Mouse (Mus musculus) embryonic facial prominence, embryonic 10.5 days (tissue): ENCODE data around the gene Hdac5. TPM values are rescaled to one million over a fixed set of nuclear protein-coding genes. Genes with fewer than 3 reads are reported as not detected.

Experiments used
- DNase-seq: peaks from one replicate; pipeline ENCODE4 v3.0.0-alpha.2; 2017; ENCODE audit warnings: low spot score
- H3K27ac ChIP-seq: fragments of 300-500 bp; sonication (generic); replicated peaks from 2 replicates; pipeline ENCODE4 v1.5.1; 2016; ENCODE audit warnings: mild to moderate bottlenecking
- H3K27me3 ChIP-seq: fragments of 300-500 bp; sonication (generic); replicated peaks from 2 replicates; pipeline ENCODE4 v1.6.1; 2016; ENCODE audit warnings: low read depth, mild to moderate bottlenecking; ENCODE audit not compliant: poor library complexity, severe bottlenecking
- H3K36me3 ChIP-seq: fragments of 300-500 bp; sonication (generic); replicated peaks from 2 replicates; pipeline ENCODE4 v1.6.1; 2016; ENCODE audit warnings: mild to moderate bottlenecking, moderate library complexity
- H3K4me1 ChIP-seq: fragments of 300-500 bp; sonication (generic); 2 replicates; pipeline ENCODE4 v1.6.1; 2016
- H3K4me3 ChIP-seq: fragments of 300-500 bp; sonication (generic); 2 replicates; pipeline ENCODE4 v1.5.1; 2016; ENCODE audit warnings: mild to moderate bottlenecking, moderate library complexity
- H3K9me3 ChIP-seq: fragments of 300-500 bp; sonication (generic); 2 replicates; pipeline ENCODE4 v1.6.1; 2016; ENCODE audit warnings: mild to moderate bottlenecking
- WGBS: fragments of 180-500 bp; shearing (Covaris S2); methylation state at CpG from one replicate; pipeline ENCODE4 v1.1.7; 2016; 5-methylcytosine and 5-hydroxymethylcytosine counted together
- polyA plus RNA-seq: library from polyadenylated mRNA; unstranded; fragments of >200 nt; fragmentation: Nextera tagmentation; extraction: Ambion mirVana; gene quantifications from 2 replicates; pipeline ENCODE4 v1.2.1, GENCODE M21; 2016

The Hdac5 gene
- polyA plus RNA-seq, result 49.6 and 52.9 TPM in 2 replicates

DNA sequence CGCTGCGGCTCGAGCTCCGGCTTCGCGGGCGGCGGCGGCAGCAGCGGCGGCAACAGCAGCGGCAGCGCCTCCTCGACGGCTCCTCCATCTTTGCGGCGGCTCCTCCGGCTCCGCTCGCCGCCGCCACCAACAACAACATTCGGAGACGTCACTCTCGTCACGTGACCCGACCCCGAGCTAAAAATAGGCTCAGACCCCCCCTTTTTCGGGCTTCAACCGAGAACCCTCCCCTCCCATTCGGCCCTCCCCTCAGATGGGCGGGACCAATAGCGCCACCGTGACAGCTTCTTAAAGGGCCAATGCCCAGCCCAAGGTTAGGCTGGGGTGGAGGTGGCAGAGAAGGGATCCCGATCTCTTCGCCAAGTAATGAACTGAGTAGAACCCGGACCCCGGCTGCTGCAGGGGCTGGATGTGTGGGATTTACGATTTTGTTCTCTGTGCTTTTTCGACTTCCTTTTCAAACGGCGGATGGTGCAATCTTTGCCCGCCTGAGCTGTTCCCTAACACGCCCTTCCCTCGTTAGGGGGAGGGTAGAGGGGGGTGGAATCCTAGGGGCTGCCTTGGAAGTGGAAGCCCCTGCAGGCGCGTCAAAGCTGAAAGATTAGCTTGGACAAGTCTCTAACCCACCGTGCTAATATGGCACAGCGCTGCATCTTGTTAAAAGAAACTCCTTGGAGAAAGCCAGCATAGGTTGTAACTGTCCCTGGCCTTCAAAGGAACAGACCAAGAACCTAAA is at the start of gene Hdac5:
Gene Hdac5 (minus strand): TSS at position 161 of the 736 bp plus-strand sequence.
- peak within 1 kb of the TSS; percentile 92 for H3K27ac ChIP-seq
- H3K4me1 ChIP-seq, result peaks cover 55% of the 10 kb centered on the region
- peak within 1 kb of the TSS; percentile 91 for H3K4me3 ChIP-seq
- no peaks in the 10 kb centered on the region for H3K9me3 ChIP-seq
- under 1% methylated on average over 49 of the region's 49 CpGs for WGBS
- peak; percentile 97 for DNase-seq
- no peaks in the 10 kb centered on the region for H3K36me3 ChIP-seq
- peaks cover 40% of the 10 kb centered on the region for H3K27me3 ChIP-seq

DNA sequence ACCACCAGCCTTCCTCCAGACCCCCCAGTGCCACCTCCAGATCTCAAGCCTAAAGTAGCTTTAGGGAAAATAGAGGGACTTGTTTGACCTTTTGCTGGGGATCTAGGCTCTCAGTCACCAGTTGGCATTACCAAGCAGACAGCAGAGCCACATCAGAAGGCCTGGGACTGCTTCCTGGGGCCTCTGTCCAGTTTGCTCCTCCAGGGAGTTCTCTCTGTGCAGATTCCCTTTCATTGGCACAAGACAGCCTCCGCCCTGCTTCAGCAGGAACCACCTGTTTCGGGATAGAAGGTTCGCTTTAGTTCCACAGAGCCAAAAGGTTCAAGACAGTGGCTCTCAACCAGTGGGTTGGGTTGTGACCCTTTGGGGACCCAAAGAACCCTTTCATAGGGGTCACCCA is 49.6 kb upstream of the Hdac5 start:
- peaks cover 31% of the 10 kb centered on the region for H3K27me3 ChIP-seq
- no peak overlapping the region for H3K27ac ChIP-seq
- no peak overlapping the region for H3K4me3 ChIP-seq
- H3K4me1 ChIP-seq, result peaks cover 21% of the 10 kb centered on the region
- H3K9me3 ChIP-seq, result no peaks in the 10 kb centered on the region
- no peak for DNase-seq
- no peaks in the 10 kb centered on the region for H3K36me3 ChIP-seq
- 96% methylated on average over 3 of the region's 3 CpGs for WGBS

DNA sequence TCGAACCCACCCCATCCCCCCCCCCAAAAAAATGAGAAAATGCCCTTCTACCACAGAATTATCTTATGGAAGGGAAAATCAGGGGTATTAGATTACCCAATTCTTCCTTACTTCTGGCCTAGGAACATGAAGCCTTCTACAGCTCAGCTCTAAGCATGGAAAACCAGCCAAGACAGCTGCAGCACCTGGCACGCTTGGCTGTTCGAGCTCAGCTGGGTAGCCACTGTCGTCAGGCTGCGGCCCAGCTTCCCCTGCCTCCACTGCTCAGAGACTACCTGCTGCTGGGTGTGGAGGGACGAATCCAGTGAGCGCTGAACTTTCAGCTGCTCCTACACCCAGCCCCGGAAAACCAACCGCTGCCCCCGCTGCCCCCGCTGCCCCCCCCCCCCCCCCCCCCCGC is 47.8 kb upstream of the Hdac5 start:
- Histone ChIP-seq H3K4me1 (peaks cover 21% of the 10 kb centered on the region), H3K27me3 (peaks cover 31% of the 10 kb centered on the region), H3K27ac (no peak overlapping the region), H3K36me3 (no peaks in the 10 kb centered on the region), H3K4me3 (no peak overlapping the region), H3K9me3 (no peaks in the 10 kb centered on the region)
- DNase-seq, result no peak
- WGBS, result 57% methylated on average over 9 of the region's 12 CpGs

DNA sequence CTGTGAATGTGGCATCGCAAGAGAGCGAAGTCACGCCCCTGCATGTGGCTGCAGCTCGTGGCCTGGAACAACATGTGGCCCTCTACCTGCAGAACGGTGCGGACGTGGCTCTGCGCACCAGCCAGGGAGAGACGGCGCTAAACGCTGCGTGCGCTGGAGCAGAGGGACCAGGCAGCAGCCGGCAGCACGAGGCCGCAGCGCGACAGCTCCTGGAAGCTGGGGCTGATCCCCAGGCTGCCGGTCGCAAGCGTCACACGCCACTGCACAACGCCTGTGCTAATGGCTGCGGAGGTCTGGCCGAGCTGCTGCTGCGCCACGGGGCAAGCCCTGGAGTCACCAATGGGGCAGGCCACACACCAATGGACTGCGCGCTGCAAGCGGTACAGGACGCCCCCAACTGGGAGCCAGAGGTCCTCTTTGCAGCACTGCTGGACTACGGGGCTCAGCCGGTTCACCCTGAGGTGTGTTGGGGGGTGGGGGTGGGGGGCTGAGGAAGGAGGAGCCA is 46.5 kb upstream of the Hdac5 start:
- peaks cover 34% of the 10 kb centered on the region for H3K27me3 ChIP-seq
- H3K36me3 ChIP-seq, result no peaks in the 10 kb centered on the region
- 1% methylated on average over 33 of the region's 33 CpGs for WGBS
- peak overlapping the region; percentile 81 for H3K27ac ChIP-seq
- peaks cover 21% of the 10 kb centered on the region for H3K4me1 ChIP-seq
- H3K9me3 ChIP-seq, result no peaks in the 10 kb centered on the region
- DNase-seq, result peak; percentile 77
- peak overlapping the region; percentile 60 for H3K4me3 ChIP-seq

DNA sequence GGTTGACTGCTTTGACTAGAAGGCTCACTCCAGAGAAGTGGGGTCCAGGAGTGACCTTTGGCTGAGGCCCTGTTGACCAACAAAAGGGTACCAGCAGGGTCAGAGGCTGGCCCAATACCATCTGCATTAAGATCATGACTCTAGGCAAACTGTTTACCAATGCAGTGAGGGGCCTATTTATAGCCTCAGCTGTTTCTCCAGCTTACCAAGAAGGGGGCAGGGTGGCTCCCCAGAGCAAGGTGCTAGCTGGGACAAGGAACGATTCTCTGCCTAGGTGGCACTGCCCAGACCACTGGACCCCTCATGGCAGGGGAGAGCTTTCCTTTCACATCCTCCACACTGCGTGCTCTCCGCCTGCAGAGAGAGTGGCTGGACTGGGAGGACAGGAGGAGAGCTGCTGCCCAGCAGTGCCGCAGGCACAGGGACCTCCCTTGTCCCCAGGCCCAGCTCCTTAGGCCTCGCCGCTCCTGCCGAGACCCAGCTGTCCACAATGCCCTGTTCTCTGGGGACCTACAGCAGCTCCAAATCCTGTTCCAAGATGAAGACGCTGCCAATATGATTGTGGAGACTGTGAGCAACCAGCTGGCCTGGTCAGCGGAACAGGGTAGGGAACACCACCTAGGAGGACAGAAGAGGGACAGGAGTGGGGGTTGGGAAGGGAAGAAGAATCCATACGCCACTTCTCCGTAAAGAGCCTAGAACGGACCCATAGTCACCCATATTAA is 38.7 kb upstream of the Hdac5 start, which contains the start of gene Asb16:
Gene Asb16 (plus strand): TSS at position 224 of the 725 bp plus-strand sequence.
- WGBS, result 87% methylated on average over 12 of the region's 12 CpGs
- H3K9me3 ChIP-seq, result no peaks in the 10 kb centered on the region
- no peak within 1 kb of the TSS for H3K27ac ChIP-seq
- DNase-seq, result no peak
- H3K36me3 ChIP-seq, result peaks cover 20% of the 10 kb centered on the region
- peaks cover 18% of the 10 kb centered on the region for H3K4me1 ChIP-seq
- H3K4me3 ChIP-seq, result no peak within 1 kb of the TSS
- 0 out of 2 replicates have a peak, but pooled peaks cover 3% of the 10 kb centered on the region for H3K27me3 ChIP-seq

DNA sequence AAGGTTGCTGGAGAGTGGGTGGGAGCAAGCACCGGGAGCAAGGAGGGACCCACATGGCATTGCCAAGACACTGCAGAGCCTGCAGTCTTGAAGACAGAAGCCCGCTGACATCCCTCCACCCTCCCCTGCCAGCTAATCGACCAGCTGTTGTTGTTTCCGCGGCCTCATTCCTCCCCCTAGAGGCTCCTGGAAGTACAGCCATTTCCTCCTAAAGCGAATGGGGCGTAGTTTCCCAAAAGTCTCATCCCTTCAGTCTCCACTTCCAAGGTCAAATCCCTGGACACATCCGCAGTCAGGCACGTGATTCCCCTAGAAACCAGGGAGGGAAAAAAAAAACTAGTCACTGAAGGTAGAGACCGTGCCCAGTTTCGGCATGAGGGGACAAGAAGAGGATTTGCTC is 37.5 kb upstream of the Hdac5 start:
- no peak overlapping the region for H3K27ac ChIP-seq
- DNase-seq, result peak; percentile 81

DNA sequence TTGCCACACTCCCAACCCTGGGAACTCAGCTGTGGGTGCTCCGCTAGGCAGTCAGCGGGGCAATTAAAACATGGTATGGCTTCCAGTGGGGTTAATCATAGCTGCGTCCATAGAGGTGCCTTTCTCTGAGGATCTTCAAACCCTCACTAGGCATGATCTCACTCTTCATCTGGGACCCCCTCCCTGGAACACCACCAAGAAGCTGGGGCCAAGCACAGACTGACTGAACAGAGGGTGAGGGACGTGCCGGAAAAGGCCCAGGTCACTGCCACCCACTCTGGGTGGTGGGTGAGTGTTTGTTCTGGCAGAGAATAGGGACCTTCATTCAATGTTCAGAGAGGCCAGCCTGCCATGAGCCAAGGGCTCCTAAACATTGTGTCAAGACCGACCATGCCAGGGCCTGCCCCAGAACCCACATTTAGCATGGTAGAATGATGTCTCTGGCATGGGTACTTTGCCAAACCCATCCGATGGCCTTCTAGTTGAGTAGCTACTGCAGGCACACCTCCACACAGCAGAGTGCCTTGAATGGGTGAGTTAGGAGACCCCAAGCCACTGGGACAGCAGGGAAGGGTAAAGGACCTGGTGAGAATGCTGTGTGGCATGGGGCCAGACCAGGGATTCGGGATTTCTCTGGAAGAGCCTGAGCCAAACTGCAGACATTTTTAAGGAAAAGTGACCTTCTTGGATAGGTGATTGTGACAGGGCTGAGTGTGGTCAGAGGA is 36.8 kb upstream of the Hdac5 start:
- H3K4me3 ChIP-seq, result no peak overlapping the region
- peaks cover 38% of the 10 kb centered on the region for H3K36me3 ChIP-seq
- 86% methylated on average over 8 of the region's 8 CpGs for WGBS

More for the DNA sequence above, 37.5 kb upstream of the Hdac5 start:
- H3K4me1 ChIP-seq, result peaks cover 18% of the 10 kb centered on the region
- no peak overlapping the region for H3K4me3 ChIP-seq
- no peaks in the 10 kb centered on the region for H3K9me3 ChIP-seq
- 8% methylated on average over 11 of the region's 11 CpGs for WGBS
- peaks cover 32% of the 10 kb centered on the region for H3K36me3 ChIP-seq
- no peaks in the 10 kb centered on the region for H3K27me3 ChIP-seq

DNA sequence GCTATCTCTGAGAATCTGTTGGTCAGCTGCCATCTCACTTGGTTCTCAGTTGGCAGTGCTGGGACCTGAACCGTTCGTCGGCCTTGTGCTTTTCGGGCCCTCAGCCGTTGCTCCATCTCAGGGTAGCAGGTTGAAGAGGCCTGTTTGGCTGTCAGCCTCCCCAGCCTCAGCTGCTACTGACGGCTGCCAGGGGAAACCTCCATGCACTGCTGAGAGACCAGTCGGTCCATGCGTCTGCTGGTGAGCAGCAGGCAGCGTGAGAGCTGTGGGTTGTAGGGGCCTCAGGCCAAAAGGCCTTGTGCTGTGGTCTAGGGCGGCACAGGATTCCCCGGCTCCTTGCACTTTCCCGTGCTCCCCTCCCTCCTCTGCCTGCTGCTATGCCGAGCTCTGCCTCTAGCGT is 35.9 kb upstream of the Hdac5 start:
- Histone ChIP-seq H3K27ac (no peak overlapping the region), H3K9me3 (no peaks in the 10 kb centered on the region), H3K4me3 (no peak overlapping the region), H3K36me3 (peaks cover 48% of the 10 kb centered on the region), H3K27me3 (no peaks in the 10 kb centered on the region), H3K4me1 (peaks cover 18% of the 10 kb centered on the region)
- 64% methylated on average over 14 of the region's 14 CpGs for WGBS
- no peak for DNase-seq

More for the DNA sequence above, 36.8 kb upstream of the Hdac5 start:
- Histone ChIP-seq H3K27me3 (no peaks in the 10 kb centered on the region), H3K9me3 (no peaks in the 10 kb centered on the region), H3K27ac (no peak overlapping the region), H3K4me1 (peaks cover 18% of the 10 kb centered on the region)
- no peak for DNase-seq

DNA sequence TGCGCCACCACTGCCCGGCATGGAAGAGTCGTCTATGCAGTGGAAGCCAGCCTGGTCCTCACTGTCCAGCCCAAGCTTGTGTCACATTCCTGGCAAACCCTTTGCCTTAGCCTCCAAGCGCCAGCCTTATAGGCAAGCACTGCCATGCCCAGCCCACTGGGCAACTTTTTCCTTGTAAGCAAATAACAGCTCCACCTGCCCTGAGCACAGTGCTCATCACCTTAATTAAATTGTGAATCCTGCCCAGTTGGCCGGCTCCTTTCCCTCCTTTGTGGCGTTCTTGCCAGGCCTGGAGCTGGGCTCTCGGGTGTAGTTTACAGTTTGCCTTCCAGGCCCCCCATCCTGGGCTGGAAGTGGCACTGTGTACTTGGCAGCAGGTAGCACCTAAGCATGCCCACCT is 33.2 kb upstream of the Hdac5 start:
- Histone ChIP-seq H3K27me3 (no peaks in the 10 kb centered on the region), H3K27ac (no peak overlapping the region), H3K4me3 (no peak overlapping the region), H3K9me3 (no peaks in the 10 kb centered on the region), H3K36me3 (peaks cover 72% of the 10 kb centered on the region), H3K4me1 (peaks cover 18% of the 10 kb centered on the region)
- 92% methylated on average over 7 of the region's 7 CpGs for whole genome bisulfite sequencing
- no peak for DNase-seq

DNA sequence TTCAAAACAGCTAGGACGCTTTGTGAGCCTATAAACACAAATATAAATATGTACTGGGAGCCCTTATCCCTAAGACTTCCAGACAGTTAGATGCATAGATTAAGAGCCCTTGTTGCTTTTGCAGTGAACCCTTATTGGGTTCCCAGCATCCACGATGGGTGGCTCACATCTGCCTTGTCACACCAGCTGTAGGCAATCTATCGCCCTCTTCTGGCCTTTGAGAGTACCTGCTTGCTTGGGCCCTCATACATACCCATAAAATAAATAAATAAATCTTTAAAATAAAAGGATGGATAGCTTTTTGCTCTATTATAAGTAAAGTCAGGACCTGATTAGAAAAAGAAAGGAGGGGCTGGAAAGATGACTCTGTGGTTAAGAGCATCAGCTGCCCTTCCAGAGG is 28.6 kb upstream of the Hdac5 start:
- Histone ChIP-seq H3K9me3 (no peaks in the 10 kb centered on the region), H3K4me3 (no peak overlapping the region), H3K36me3 (peaks cover 96% of the 10 kb centered on the region), H3K27ac (no peak overlapping the region), H3K27me3 (no peaks in the 10 kb centered on the region), H3K4me1 (peaks cover 19% of the 10 kb centered on the region)
- no peak for DNase-seq
- WGBS, result 91% methylated on average over 3 of the region's 3 CpGs

DNA sequence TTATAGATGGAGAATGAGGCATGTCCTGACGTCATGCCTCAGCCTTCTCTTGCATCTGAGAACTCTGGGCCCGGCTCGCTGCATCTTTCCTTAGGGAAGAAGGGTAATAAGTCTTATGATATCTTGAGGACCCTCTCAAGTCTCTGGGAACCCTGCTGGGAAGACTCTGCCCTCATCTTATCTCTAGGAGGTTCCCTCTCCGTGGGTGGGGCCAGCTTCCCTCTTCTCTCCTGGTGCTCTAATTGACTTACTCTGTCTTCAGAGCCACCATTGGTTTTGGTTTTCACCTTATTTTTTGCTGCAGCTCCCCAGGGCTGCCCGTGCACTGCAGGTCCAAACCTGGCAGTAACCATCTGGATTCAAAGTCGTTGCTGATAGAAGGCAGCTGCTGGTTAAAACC is 28.1 kb upstream of the Hdac5 start:
- WGBS, result 84% methylated on average over 6 of the region's 6 CpGs
- Histone ChIP-seq H3K27me3 (no peaks in the 10 kb centered on the region), H3K27ac (no peak overlapping the region), H3K4me3 (no peak overlapping the region), H3K36me3 (peaks cover 95% of the 10 kb centered on the region), H3K9me3 (no peaks in the 10 kb centered on the region), H3K4me1 (peaks cover 19% of the 10 kb centered on the region)
- no peak for DNase-seq

DNA sequence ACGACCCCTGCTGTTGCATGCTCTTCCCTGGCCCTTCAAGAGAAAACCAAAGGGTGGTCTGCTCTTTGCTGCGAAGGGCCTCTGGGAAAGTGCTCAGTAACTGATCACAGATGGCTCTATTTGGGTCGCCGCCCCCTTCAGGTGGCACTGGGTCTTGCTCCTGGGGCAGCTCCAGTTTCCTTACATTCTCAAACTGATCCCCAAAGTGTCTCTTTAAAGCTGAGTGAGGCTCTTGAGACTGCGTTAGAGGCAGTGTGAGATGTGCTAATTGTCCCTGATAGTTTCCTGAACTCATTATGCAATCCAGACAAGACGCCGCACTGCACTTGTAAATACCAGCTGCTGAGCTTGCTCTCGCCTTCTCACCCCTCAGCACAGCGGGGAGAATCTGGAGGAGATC is 27.5 kb upstream of the Hdac5 start:
- Histone ChIP-seq H3K9me3 (no peaks in the 10 kb centered on the region), H3K4me3 (no peak overlapping the region), H3K27me3 (no peaks in the 10 kb centered on the region), H3K27ac (peak overlapping the region; percentile 69), H3K4me1 (peaks cover 19% of the 10 kb centered on the region), H3K36me3 (peaks cover 95% of the 10 kb centered on the region)
- WGBS, result 37% methylated on average over 9 of the region's 9 CpGs
- peak; percentile 73 for DNase-seq
